Mouse (Mus musculus): ENCODE results near the gene Dnajc4.
"Not testable (repeated sequence)": the region's sequence is repeated elsewhere in the genome, so short reads cannot be mapped to it uniquely, and the experiment has no call there.

The Dnajc4 gene

DNA sequence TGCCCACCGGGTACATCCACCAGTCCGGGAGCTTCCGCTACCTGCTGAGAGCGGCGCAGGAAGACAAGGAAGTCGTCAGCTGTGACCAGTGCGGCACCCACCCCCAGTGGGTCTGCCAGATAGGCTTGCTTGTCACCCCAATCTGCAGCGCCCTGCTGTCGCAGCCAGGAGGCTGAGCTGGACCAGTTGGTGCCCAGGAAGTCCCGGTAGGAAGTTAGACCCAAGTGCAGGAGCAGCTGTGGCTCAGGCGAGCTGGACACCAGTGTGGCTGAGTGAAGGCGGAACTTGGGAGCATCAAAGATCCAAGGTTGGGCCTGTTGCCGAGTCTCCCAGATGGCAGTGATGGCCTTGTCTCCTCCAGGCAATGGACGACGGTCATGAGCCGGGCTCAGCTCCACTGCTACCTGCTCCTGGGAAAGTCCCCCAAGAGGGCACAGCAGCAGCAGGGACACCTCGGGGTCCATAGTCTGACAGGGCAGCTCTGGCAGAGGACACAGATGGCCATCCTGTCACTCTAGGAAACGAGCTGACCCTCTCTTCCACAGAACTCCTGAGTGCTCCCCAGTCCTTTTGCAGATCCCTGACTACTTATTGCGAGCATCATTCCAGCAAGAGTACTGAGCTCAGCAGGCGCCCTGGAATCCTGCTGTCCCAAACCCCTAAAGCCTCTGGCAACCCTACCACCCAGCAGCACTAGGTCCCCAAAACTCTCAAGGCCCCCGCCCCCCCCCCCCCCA lies 3.1 kb upstream of the Dnajc4 start:
- peak; percentile 60 for DNase-seq (ENCODE audit: extremely low read depth, low read depth)

DNA sequence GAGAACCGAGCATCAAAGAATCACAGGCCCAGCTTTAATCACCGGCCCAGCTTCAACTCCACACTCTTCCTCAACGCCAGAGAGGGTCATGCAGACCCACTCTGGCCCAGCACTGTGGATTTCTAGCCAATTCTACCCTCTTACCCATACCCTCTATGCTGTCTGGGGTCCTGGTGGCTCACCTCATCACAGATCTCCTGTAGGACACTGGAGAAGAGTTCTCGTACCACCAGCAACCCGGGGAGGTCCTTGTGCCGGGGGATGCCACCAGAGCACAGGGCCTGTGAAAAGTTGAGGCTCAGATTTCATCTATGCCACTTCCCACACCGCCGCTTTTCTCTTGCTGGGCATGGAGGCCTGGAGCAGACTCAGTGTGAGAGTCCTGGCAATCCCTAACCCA lies 2.1 kb upstream of the Dnajc4 start:
- no peak for DNase-seq (ENCODE audit: extremely low read depth, low read depth)

GRCm38 (mm10) chr19:6994002-6994401 lies 1.6 kb upstream of the Dnajc4 start:
- no peak for DNase-seq (ENCODE audit: extremely low read depth, low read depth)

DNA sequence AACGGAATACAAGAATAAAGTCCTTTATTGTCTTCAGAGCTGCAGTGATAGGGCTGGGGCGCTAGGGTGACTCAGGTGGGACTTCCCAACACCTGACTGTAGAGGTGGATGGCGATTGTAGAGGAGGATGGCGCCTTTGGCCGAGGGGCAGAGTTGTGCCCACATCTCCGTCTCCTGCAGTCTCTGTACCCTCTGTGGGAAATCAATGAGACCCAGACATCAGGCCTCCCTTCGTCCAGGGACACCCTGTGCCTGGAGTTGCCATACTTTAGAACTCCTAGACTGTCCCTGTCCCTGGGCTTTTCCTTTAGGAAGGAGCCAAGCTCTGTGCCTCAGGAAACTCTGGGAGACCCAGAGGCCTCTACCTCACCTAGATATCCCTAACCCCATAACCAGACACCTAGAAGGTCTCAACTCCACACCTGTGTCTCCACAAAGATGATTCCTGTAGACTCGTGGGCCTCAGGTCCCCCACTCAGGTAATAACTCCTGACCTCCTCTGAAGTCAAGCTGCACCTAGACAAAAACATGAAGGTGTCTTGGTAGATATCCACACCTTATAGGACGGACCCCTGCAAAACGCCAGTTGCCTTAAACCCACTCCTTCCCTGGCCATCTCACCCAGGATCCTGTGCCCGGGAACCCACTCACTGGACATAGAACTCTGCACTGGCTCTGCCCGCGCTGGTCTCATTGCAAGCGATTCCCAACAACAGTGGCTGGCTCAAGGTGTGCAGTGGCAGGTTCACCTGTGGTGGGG lies 819 bp upstream of the Dnajc4 start:
- DNase-seq (ENCODE audit: extremely low read depth, low read depth): no peak

- not testable (repeated sequence) for DNase-seq (ENCODE audit: extremely low read depth, low read depth)
Observed at GRCm38 (mm10) chr19:6991166-6991565, 1.2 kb downstream of the Dnajc4 start.

DNA sequence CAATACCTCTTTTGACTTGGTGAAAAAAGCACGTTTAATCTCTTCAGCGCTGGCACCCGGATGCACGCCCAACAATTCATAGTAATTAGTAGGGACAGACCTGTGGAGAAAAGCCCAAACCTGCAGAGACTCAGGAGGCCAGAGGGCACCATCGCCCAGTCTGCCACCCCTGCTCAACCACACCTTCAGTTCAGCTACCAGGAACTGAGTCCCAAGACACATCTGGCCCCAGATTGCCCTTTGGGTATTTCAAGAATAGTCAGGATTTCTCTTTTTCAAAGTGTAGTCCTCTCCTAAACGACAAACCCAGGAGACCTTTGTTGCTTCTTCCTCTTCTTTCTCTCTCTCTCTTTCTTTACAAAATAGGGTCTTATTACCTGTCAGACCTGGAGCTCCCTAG lies 1.7 kb downstream of the Dnajc4 start:
- no peak for DNase-seq (ENCODE audit: extremely low read depth, low read depth)

DNA sequence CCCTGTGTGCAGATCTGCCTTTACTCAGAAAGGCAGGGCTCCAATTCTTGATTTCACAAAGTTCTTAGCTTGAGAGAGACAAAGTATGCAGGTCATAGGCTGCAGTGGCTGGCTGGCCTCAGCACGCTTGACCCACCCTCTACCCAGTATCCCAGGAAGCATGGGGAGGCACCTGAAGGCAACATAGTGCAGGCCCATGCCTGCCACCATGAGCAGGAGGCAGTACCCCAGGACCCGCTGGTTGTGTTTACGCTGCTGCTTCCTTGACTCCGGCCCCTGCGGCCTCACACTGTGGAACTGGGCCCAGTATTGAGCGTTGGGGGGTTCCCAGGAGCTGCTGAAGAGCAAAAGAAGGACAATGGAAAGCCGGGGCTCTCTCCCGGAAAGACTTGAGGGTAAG lies 3.1 kb downstream of the Dnajc4 start:
- no peak for DNase-seq (ENCODE audit: extremely low read depth, low read depth)

DNA sequence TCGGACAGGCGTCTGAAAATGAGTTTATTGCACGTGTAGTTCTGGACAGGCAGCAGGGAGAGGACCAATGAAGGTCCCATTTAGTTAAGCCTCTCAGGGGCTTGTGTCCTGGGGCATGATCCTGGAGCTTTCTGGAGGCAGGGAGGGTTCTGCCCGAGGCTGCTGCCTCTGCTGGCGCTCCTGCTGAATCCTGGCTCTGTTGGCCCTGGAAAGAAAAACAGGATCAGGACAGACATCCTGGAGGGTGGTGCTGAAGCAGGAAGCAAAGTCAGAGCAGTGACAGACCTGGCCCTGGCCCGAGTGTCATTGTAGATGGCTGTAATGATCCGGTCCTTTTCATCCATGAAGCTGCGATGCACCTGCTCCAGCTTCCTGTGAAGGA lies 4.5 kb downstream of the Dnajc4 start:
- no peak for DNase-seq (ENCODE audit: extremely low read depth, low read depth)

- DNase-seq (ENCODE audit: extremely low read depth, low read depth): no peak
Observed at GRCm38 (mm10) chr19:6987061-6987903, 5.1 kb downstream of the Dnajc4 start, which contains the start of gene Vegfb. Gene Vegfb (minus strand): TSS chr19:6987651.

- DNase-seq (ENCODE audit: extremely low read depth, low read depth): no peak
Observed at GRCm38 (mm10) chr19:6985951-6986708, 6.2 kb downstream of the Dnajc4 start.

DNA sequence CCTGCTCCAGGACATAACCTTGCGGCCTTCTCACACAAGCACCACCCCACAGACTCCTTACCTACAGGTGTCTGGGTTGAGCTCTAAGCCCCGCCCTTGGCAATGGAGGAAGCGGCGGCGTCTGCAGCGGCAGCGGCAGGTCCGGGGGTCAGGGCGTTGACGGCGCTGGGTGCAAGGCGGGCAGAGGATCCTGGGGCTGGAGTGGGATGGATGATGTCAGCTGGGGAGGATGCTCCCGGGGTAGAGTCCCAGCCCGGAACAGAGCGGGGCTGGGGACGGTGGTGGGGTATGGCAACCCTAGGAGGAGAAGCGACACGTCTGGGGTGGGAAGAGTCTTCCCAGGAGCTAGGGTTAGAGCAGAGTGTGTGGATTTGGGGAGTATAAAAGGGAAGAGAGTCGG lies 7.1 kb downstream of the Dnajc4 start:
- DNase-seq (ENCODE audit: extremely low read depth, low read depth): no peak

DNA sequence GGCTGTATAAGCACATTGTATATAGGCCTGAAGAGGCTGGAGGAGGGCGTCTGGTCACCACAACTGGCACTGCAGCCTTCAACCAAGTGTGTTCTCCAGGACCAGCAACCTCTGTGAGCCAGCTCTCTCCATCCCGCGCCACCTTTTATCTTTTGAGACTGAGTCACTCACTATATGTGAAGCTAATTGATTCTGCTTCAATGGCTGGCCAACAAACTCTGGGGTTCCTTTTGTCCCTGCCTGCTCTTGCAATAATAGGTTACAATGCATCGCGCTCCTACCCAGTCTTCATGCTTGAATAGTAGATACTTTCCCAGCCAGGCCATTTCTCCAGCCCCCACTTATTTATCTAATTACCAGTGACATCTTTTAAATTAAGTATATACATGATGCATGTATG lies 8.8 kb downstream of the Dnajc4 start:
- no peak for DNase-seq (ENCODE audit: extremely low read depth, low read depth)

DNA sequence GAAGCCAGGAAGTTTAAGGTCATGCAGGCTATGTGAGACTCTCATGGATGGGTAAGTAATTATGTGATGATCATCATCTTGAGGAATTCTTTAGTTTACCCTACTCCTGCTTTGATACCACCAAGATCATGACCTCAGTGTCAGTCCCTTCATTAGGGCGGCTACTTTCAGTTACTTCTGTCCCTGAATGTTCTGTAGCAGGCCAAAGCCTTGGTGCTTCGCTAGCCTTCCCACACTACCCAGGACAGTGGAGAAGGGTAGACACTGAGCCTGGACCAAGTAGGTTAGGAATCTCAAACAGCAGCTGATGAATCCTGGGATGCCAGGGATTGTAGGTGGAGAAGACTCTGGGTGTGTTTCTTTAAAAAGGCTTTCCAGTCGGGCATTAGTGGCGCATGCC lies 10.9 kb downstream of the Dnajc4 start:
- no peak for DNase-seq (ENCODE audit: extremely low read depth, low read depth)

DNA sequence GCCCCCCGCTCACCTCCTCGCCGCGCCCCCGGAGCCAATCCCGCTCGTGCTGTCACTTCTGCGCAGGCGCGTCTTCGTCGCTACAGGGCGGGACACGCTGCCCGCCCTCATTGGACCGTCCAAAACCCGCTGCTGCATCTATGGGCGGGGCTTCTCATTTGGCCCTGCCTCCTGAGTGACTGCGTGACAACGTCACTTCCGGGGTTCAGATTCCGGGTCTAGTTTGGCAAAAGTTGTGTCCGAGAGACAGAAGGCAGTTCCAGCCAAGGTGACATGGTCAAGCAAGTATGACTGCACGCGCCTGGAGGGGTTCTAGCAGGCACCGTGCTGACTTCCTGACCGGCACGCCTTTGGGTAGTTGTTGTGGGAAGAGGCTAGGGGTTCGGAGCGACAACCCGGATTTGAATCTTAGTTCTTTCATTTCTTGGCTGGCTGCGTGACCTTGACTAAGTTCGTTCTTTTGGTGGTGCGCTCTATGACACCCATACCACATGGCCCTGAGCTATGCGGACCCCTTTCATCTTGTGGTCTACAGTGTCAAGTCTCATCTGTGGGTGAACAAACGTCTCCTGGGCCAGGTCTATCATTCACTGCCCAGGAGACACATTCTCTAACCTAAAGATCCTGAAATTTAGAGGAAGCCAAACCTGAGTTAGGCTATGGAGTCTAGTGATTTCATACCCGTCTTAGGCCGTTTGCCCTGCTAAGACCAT lies 11.8 kb downstream of the Dnajc4 start, which contains the start of gene Fkbp2:
Gene Fkbp2, minus strand, starts transcription at position 121 of the 713 bp plus-strand sequence.
- DNase-seq (ENCODE audit: extremely low read depth, low read depth): peak; percentile 85

DNA sequence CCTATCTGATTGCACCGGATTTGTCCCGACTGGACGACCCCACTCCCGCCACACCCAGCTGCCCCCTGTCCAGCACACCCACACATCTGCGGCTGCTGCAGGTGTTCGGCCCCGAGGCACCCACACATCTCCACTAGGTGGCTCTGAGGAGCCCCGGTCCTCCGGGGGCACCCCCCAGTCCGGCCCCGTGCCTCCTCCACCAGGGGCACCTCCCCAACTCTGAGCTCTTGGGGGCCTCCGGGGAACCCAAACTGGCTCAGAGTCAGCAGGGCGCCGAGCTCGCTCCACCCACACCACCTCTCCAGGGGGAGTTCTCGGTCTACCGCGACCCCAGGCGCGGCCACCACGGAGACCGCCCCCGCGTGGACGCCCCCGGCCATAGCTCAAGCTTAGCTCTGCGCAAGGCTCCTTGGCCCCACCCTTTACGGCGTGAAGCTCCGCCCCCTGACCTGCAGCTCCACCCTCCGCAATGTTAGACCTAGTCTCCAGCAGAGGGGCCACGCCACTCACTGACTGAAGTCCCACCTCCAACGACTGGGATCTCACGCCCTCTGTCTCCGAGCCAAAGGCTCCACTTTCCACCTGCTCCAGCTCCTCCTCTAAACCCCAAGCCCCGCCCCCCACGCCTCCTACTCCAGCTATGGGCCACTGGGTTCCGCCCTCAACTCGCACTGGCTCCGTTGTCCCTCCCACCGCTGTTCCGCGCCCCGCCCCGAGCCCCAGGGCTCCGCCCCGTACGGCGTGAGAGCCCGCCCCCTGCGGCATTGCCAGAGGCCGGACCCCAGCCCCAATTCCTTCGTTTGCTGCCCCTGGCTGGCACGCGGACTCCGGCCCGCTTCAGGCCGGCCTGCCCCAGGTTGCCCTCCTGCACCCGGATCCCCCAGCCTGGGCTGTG lies 12.6 kb downstream of the Dnajc4 start:
- peak; percentile 93 for DNase-seq (ENCODE audit: extremely low read depth, low read depth)

- DNase-seq (ENCODE audit: extremely low read depth, low read depth): no peak
Observed at GRCm38 (mm10) chr19:6979001-6979479, 13.3 kb downstream of the Dnajc4 start.

GRCm38 (mm10) chr19:6978639-6978974 lies 13.8 kb downstream of the Dnajc4 start:
- DNase-seq (ENCODE audit: extremely low read depth, low read depth): no peak

DNA sequence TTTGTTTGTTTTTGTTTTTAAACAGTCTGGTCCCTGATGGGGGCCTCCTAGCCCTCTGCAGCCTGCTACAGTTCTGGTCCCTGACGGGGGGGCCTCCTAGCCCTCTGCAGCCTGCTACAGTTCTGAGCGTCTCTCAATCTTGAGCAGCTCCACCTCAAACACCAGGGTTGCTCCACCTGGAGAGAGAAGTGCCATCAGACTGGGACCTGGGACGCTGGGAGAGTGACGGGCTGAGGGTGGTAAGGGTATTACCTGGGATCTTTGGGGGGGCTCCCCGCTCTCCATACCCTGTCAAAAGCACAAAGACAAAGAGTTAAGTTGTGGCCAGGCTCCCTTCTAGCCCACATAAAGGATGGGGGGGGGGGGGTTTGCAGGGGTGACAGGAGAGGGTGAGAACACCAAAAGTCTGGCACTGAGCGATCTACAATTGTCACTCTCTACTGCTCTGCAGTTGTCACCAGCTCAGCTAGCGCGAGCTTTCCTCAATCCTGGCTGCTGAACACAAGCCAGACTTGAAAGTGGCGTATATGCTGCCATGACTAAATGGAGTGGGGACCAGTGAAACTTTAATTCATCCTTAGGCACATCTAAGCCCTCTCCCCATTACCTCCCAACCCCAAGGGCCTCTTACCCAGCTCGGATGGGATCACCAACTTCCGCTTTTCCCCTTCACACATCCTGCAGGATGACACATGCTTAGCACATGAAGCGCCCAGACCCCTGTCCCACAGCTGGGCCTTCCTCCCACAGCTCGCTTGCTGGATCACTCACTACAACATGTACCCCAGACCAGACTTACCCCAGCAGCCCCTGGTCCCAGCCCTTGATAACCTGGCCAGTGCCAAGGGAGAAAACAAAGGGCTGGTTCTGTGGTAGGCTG lies 14.4 kb downstream of the Dnajc4 start:
- DNase-seq (ENCODE audit: extremely low read depth, low read depth): no peak

All from MEL-GATA-1-ER (cell line).